Mouse (Mus musculus) spleen, adult 2 months (tissue): ENCODE measurements around the gene Slc5a11. TPM values are rescaled to one million over a fixed set of nuclear protein-coding genes. Genes with fewer than 3 reads are reported as not detected.

Experiments
- DNase-seq, 2 experiments: peaks; one replicate each; pipeline versions ENCODE4 v3.0.0 to v3.0.0-alpha.2; 2012 to 2021; ENCODE audit warnings: low spot score in 2 of 2, low read depth in 1 of 2
- H3K27ac ChIP-seq: fragments of 200-500 bp; 2 replicates; pipeline ENCODE4 v1.5.1; 2012; ENCODE audit warnings: low read length, inconsistent platforms; ENCODE audit not compliant: insufficient read depth
- H3K27me3 ChIP-seq: fragments of 200-500 bp; 2 replicates; pipeline ENCODE4 v1.6.1; 2012; ENCODE audit warnings: mild to moderate bottlenecking, moderate library complexity, low read length, inconsistent platforms; ENCODE audit not compliant: control insufficient read depth, insufficient read depth
- H3K36me3 ChIP-seq: fragments of 200-500 bp; 2 replicates; pipeline ENCODE4 v1.6.1; 2012; ENCODE audit warnings: mild to moderate bottlenecking, low read length, inconsistent platforms; ENCODE audit not compliant: control insufficient read depth, insufficient read depth
- H3K4me1 ChIP-seq: fragments of 200-500 bp; 2 replicates; pipeline ENCODE4 v1.6.1; 2011; ENCODE audit warnings: inconsistent platforms; ENCODE audit not compliant: control insufficient read depth, insufficient read depth, insufficient read length
- H3K4me3 ChIP-seq: fragments of 200-500 bp; 2 replicates; pipeline ENCODE4 v1.5.1; 2011; ENCODE audit warnings: mild to moderate bottlenecking, inconsistent platforms; ENCODE audit not compliant: insufficient read depth, insufficient read length; ENCODE audit errors: extremely low read depth
- CTCF ChIP-seq: fragments of 200-500 bp; IDR thresholded peaks from 2 replicates; pipeline ENCODE4 v1.5.1; 2011; ENCODE audit warnings: mild to moderate bottlenecking, inconsistent platforms; ENCODE audit not compliant: insufficient read depth, insufficient read length, insufficient replicate concordance; ENCODE audit errors: extremely low read depth
- POLR2A ChIP-seq: fragments of 200-500 bp; IDR thresholded peaks from 2 replicates; pipeline ENCODE4 v1.6.1; 2011; ENCODE audit warnings: low read depth, low read length, inconsistent platforms
- WGBS: fragments of 180-500 bp; shearing (Covaris S2); methylation state at CpG from one replicate; pipeline ENCODE4 v1.1.7; 2018; 5-methylcytosine and 5-hydroxymethylcytosine counted together
- polyA plus RNA-seq: library from polyadenylated mRNA; depleted of rRNA; stranded (reverse); fragments of >200 nt; gene quantifications from 2 replicates; pipeline ENCODE4 v1.2.3, GENCODE M21; 2012

Gene Slc5a11
- polyA plus RNA-seq, 1 experiment = 5.0 TPM

GRCm38 (mm10) chr7:123220633-123220942 is 6.0 kb downstream of the Slc5a11 start:
- DNase-seq = no peak
- WGBS = 87% methylated on average over 2 of the region's 2 CpGs
- no peak overlapping the region for H3K27ac ChIP-seq

GRCm38 (mm10) chr7:123224076-123224475 is 9.5 kb downstream of the Slc5a11 start:
- H3K4me1 ChIP-seq = no peaks in the 10 kb centered on the region
- 91% methylated on average over 9 of the region's 9 CpGs for WGBS
- no peaks in the 10 kb centered on the region for H3K27me3 ChIP-seq
- H3K36me3 ChIP-seq = no peaks in the 10 kb centered on the region
- DNase-seq = no peak
- no peak overlapping the region for H3K27ac ChIP-seq
- no peak for TF ChIP-seq CTCF
- no peak for TF ChIP-seq POLR2A
- no peak overlapping the region for H3K4me3 ChIP-seq

More at GRCm38 (mm10) chr7:123220633-123220942, 6.0 kb downstream of the Slc5a11 start:
- TF ChIP-seq CTCF (no peak), POLR2A (no peak)
- Histone ChIP-seq H3K27me3 (no peaks in the 10 kb centered on the region), H3K4me3 (no peak overlapping the region), H3K36me3 (no peaks in the 10 kb centered on the region), H3K4me1 (no peaks in the 10 kb centered on the region)

- TF ChIP-seq POLR2A (no peak), CTCF (no peak)
- Histone ChIP-seq H3K27me3 (no peaks in the 10 kb centered on the region), H3K4me3 (no peak overlapping the region), H3K36me3 (no peaks in the 10 kb centered on the region), H3K27ac (no peak overlapping the region), H3K4me1 (no peaks in the 10 kb centered on the region)
- no peak for DNase-seq
- 90% methylated on average over 4 of the region's 4 CpGs for WGBS
Observed at GRCm38 (mm10) chr7:123225159-123225558, 10.6 kb downstream of the Slc5a11 start.

GRCm38 (mm10) chr7:123235449-123235848 is 20.9 kb downstream of the Slc5a11 start:
- no peaks in the 10 kb centered on the region for H3K27me3 ChIP-seq
- H3K4me1 ChIP-seq = peaks cover 3% of the 10 kb centered on the region; the same call in 1 of the 2 replicates
- H3K36me3 ChIP-seq = no peaks in the 10 kb centered on the region
- no peak overlapping the region for H3K27ac ChIP-seq
- TF ChIP-seq POLR2A (no peak), CTCF (no peak)
- WGBS = 16% methylated on average over 4 of the region's 4 CpGs
- no peak overlapping the region for H3K4me3 ChIP-seq
- no peak for DNase-seq

GRCm38 (mm10) chr7:123238621-123239020 is 24.0 kb downstream of the Slc5a11 start:
- Histone ChIP-seq H3K4me3 (no peak overlapping the region), H3K36me3 (no peaks in the 10 kb centered on the region), H3K27me3 (no peaks in the 10 kb centered on the region), H3K27ac (no peak overlapping the region), H3K4me1 (peaks cover 3% of the 10 kb centered on the region; the same call in 1 of the 2 replicates)
- no peak for TF ChIP-seq POLR2A
- TF ChIP-seq CTCF = no peak
- DNase-seq = no peak
- 86% methylated on average over 4 of the region's 4 CpGs for WGBS

- H3K4me1 ChIP-seq = peaks cover 3% of the 10 kb centered on the region; the same call in 1 of the 2 replicates
- TF ChIP-seq CTCF (no peak), POLR2A (no peak)
- H3K4me3 ChIP-seq = no peak overlapping the region
- H3K36me3 ChIP-seq = no peaks in the 10 kb centered on the region
- no peak overlapping the region for H3K27ac ChIP-seq
- DNase-seq = no peak
- no peaks in the 10 kb centered on the region for H3K27me3 ChIP-seq
- WGBS = 12% methylated on average over 6 of the region's 6 CpGs
Observed at GRCm38 (mm10) chr7:123240064-123240463, 25.5 kb downstream of the Slc5a11 start.

- Histone ChIP-seq H3K27ac (no peak overlapping the region), H3K4me3 (no peak overlapping the region), H3K36me3 (no peaks in the 10 kb centered on the region), H3K4me1 (peaks cover 3% of the 10 kb centered on the region; the same call in 1 of the 2 replicates), H3K27me3 (no peaks in the 10 kb centered on the region)
- WGBS = 91% methylated on average over 7 of the region's 7 CpGs
- TF ChIP-seq POLR2A = no peak
- no peak for TF ChIP-seq CTCF
- no peak for DNase-seq
Observed at GRCm38 (mm10) chr7:123242241-123242640, 27.7 kb downstream of the Slc5a11 start.
